Mouse (Mus musculus): Measurements from ENCODE around the gene Tle6.
"Not testable (repeated sequence)": the region's sequence is repeated elsewhere in the genome, so short reads cannot be mapped to it uniquely, and the experiment has no call there.

Gene Tle6

DNA sequence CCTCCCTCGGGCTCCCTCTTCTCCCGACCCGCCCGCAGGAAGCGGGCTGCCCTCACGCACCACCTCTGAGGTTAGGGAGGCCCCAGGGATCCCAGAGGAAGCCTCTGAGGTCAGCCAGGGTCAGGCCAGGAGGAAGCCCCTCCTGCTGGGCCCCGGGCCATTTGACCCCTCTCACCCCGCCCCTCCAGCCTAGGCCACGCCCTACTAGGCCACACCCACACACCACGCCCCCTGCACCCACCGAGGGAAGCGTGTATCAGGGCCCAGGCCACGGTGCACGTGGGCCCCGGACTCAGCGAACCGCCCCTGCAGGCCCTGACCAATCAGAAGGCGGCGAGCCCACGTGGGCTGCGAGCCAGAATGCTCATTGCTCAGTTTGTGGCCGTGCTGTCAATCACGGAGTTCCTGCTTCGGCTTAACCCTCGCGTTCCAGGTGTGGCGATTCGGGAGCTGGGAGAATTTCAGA lies at the start of gene Tle6:
Gene Tle6, minus strand, starts transcription at position 336 of the 466 bp plus-strand sequence.
- peak; percentile 96 for DNase-seq

DNA sequence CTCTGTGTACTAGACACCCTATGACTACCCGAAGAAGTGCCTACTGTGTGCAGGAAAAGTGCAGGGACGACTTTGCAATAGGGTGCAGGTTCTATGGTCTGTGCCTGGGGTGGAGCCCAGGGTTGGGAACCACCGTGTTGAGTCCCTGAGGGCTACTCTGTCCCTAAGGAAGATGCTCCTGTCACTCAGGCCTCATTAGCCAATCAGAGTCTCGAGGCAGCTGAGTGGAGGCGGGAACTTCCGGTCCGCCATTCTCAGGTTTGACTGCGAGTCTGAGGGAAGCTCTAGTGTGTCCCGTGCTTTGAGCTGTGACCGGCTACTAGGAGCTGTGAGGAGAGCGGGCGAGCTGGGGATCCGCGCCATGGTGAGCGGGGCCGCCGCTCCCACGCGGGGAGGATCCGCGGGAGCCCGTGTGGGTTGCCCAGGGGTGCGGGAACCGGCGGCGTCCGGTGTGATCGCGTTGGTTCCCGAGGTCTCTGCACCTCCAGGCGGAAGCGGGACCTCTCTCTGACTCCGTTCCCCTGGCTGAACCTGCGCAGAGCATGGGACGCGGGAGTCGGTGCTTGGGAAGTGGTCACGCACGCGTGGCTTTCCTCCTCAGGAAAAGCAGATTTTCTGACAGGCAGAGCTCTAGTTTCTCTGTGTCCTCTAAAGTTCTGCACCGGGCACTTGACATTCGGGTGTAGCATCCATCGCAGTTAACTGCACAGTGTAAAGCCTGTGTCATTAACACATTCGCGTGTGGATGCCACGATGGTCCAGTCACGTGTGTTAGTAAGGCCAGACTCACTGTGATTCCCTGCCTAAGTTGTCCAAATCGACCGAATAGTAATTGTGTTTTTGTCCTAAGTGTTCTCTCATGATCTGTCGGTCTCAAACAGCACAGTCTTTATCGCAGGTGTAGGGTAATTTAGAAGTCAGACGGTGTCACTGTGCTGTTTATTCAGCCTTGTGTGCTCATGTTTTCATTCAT lies 48.2 kb upstream of the Tle6 start, which contains the start of gene Gm10778:
Gene Gm10778, plus strand, starts transcription at position 257 of the 973 bp plus-strand sequence.
- DNase-seq: peak; percentile 90

DNA sequence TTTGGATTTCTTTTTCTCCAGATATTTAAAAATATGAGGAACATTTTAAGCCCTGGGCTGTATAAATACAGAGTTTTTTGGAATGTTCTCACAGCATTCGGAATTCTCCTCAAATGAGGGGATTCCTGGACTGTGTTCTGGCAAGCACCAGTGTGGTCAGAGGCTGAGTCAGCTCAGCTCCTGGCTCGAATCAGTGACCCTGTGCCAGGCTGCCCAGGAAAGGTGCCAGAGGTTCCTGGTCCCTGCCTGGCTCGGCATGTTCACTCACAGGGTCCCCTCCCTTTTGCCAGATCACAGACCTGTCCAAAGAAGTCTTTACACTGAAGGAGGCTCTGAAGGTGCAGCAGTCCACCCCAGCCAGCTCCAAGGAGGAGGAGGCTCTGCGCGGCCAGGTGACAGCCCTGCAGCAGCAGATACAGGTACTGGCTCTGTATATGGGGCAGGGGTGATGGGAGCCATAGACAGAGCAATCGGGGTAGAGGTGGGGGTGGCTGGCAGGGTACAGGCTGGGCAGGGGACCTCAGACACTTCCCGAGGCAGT lies 45.2 kb upstream of the Tle6 start:
- no peak for DNase-seq

DNA sequence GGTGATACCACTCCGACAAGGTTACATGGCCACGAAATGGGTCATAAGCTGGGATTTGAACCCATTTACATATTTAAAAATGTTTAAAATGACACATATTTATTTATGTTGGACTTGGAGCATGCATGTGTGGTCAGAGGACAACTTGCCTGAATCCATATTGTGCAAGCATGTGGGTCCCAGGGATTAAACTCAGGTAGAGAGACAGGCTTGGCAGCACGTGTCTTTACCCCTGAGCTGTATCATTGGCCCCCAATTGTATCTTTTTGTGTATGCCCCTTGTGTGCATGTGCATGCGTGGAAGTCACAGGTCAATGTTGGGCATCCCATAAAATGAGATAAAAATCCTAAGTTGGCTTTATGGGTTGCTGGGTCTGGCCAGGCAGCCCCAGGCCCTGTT lies 44.5 kb upstream of the Tle6 start:
- DNase-seq: no peak

DNA sequence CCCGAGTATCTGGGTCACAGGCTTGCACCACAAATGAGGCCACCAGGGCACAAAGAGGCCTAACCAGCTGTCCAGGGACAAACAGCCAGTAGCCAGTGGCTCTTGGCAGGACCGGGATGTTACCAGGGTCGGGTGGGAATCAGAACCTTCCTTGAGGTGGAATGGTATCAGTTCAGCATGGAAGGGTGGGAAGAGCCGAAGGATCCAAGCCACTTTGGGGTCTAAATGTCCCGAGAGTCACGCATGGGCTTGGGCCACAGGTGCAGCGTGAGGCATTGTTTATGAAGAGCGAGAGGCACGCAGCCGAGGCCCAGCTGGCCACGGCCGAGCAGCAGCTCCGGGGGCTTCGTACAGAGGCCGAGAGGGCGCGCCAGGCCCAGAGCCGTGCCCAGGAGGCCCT lies 43.8 kb upstream of the Tle6 start:
- DNase-seq: no peak

DNA sequence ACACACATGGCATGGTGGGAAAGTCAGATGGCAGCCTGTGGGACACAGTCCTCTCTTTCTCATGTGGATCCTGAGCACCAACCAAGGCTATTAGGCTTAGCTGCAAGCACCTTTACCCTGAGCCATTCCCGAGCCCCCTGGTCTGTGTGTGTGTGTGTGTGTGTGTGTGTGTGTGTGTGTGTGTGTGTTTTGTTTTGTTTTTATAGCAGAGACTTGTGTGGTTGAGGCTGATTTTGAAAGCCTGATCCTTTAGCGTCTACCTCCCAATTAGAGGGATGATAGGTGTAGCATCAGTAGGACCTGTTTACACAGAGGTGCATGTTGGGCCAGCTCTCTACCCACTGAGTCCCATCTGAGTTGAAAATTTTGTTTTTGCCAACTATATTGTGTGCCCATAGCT lies 43.3 kb upstream of the Tle6 start:
- no peak for DNase-seq

DNA sequence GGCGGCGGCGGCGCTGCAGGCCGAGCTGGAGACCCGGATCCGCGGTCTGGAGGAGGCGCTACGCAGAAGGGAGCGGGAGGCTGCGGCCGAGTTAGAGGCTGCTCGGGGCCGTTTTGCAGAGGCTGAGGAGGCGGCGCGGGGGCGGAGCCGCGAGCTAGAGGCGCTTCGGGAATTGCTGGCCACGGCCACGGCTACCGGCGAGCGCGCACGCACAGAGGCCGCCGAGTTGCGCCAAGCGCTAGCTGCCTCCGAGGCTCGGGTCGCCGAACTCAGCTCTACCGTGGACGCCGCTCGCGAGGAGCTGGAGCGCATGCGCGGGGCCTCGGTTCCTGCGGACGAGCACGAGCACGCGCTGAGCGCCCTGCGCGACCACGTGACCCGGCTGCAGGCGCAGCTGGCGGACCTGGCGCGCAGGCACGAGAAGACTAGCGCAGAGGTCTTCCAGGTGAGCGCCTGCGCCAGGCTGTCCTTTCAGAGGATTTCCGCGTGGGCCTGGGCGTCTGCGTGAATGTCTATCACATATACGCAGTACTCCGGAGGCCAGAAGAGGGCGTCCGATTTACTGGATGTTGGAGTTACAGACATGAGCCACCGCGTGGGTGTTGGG lies 42.7 kb upstream of the Tle6 start:
- DNase-seq: peak; percentile 98

DNA sequence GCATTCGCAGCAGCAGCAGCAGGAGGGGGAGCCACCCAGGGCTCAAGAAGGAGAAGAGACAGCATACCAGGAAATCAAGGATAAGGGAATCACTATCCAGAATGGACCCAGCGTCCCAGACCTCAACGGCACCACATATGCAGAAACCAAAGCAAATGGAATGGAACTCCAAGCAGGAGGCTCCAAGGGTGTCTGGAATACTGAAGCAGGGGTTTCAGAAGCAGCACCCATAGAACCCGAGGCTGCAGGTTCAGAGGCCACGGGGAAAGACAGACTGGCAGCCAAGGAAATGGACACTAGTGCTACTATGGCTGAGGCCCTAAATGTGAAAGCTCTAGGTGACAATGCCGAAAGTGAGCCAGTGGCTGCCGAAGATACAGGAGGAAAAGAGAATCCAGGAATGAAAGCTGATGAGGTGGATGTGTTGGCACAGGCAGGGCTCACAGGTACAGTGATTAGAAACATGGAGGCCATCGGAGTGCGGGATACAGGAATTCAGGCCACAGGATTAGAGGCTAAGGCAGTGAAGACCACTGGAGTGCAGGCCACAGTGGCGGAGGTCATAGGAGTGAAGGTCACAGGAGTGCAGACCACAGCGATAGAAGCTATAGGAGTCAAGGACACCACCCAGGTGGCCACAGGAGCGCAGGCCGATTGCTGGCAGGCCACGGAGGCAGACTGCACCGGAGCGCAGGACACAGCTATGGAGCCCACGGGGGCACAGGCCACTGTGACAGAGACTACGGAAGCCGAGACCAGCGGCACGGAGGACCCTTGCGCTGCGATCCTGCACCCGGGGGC lies 42.0 kb upstream of the Tle6 start:
- DNase-seq: no peak

DNA sequence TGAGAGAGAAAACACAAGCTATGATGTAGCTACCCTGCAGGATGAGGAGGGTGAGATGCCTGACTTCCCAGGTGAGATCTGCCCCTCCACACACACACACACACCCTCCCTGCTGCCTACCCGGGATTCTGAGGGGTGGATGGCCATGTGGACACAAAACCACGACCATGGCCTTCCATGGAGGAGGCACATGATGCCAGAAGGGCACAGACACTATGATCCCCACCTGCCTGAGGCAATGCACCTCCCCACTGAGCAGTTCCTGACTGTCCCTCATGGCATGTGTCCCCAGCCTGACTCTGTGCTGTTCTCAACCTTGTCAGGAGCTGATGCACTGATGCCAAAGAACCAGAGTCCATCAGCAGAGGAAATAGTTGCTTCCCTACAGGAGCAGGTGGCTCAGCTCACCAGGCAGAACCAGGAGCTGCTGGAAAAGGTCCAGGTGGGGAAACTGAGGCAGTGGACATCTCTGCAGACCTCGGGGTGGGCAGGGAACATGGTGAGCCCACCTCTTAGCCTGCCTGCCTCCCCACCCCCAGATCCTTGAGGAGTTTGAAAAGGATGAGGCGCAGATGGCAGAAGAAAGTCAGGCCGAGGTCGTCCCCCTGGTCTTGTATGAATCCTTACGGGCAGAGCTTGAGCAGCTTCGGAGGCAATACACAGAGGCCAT lies 41.2 kb upstream of the Tle6 start:
- no peak for DNase-seq

DNA sequence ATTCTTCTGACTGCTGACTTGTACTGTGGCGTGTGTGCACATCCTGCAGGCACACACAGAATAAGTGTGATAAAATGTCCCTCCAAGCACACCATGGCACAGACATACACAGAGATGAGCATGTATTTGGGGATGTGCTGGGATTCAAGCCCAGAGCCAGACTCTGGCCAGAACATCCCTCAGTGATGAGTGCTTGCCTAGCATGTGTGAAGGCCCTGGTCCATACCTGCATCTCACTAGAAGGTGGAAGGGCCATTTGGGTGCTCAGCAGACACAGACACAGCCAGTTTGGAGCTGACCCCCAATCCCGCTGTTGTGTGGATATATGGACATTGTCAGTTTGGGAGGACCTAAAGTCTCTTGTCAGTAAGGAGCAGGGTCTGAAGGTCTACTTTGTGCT lies 40.7 kb upstream of the Tle6 start:
- DNase-seq: no peak

DNA sequence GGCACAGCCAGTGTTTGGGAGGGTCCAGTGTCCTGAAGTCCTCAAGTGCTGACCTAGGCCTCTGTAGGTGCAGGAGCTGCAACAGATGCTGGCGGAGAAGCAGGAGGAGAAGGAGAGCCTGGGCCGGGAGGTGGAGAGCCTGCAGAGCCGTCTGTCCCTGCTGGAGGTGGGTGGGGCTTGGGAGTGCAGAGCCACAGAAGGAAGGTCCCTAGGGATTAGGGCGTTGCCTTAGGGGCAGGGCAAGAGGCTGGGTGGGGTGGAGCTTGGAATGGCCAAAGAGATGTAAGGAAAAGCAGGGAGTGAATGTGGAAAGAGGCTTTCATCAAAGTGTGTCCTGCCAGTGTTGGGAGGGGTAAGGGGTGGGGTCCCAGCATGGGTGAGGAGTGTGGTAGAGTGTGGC lies 40.0 kb upstream of the Tle6 start:
- not testable (repeated sequence) for DNase-seq

DNA sequence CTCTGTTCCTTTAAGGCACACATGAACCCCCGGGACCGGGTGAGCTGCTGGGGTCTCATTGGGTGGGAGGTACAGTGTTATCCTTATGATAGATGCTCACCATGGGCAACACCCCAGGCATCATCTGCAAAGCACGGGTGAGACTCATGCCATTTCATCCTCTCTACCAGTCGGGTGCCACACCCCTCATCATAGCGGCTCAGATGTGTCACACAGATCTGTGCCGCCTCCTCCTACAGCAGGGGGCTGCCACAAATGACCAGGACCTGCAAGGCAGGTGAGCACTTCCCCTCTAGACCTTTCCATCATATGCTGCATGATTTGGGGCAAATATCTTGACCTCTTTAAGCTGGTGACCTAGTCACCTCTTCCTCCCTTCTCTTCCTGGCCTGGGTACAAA lies 37.2 kb upstream of the Tle6 start:
- DNase-seq: no peak

DNA sequence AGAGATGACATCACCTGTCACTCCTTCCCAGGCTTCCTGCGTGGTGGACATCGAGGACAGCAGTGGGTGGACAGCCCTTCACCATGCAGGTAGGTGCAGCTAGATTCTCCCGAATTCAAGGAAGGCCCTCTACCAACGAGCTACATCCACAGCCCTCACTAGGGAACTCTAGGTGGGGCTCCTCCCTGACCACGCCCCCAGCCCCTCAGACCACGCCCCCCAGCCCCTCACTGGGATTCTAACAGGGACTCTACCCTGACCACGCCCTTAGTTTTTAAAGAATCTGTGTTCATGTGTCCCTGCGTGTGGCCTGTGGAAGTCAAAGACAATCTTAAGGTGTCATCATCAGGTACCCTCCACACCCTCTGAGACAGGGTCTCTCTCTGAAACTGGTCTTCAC lies 35.5 kb upstream of the Tle6 start:
- no peak for DNase-seq

DNA sequence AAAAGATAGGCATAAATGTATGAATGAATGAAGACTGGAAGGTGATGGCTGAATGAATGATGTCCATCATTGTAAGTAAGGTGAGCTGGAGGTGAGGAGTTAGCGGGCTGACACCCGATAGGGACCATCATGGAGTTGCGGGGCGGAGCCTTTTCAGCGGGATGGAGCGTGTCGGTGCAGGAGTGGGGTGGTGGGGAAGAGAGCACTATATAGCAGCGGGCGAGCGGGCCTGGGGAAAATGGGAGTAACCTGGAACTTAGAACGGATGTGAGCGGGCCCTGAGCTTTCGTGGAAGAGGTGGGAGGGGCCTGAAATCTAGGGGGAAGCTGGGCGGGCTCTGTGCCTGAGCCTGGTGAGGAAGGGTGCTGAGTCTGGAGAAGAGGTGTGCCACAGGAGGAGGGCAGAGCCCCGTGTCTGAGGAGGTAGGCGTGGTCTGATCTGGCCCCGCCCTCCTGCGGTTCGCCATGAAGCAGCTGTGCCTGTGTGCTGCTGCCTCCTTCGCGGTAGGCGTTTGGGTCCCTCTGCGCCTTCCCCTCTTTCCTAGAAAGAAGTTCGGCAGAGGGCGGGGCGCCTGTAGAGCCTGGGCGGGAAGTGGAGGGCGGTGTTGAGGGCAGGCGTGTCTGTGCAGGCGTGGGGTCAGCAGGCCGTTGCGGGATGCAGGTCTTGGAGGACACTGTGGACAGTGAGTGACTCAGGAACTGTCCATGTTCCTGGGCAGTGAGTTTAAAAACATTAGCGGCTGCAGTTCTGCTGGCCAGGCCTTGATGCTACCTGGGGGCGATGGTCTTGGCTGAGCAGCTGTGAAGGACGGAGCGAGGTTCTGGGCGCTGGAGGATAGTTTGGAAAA lies 32.6 kb upstream of the Tle6 start:
- peak; percentile 91 for DNase-seq

DNA sequence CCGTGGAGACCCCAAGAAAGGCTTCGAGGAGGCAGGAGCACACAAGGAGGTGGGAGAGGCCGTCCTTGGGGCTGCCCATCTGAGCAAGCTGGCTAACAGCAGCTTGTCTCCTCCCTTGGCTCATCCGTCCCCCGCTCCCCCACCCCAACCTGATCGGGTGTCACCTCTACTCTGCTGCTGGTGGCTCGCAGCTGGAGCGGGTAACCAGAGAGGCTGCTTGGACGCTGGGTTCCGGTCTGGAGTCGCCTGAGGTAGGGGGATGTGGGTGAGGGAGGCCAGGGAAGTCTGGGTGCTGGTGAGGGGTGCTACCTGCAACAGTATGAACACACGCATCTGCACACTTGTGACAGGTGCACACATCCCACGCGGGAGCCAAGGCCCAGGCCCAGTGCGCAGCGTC lies 27.5 kb upstream of the Tle6 start, which contains the start of gene Ankrd24:
Gene Ankrd24, plus strand, starts transcription at position 151 of the 400 bp plus-strand sequence.
- DNase-seq: no peak

DNA sequence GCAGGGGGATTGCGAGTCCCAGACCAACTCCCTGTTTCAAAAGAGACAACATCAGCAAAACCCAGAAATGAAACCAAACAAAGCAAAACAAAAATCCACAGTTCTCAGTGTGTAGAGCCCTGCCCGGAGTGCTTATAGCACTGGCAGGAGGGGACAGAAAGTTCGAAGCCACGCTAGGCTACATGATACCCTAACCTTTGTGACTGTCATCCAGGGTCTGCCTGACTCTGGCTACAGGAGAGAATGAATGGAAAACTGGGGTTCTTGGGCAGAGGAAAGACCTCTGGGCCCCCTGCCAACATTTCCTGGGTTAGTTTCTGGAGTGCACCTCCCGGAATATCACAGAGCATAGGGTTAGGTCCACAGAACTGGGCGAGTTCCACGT lies 27.0 kb upstream of the Tle6 start:
- no peak for DNase-seq

DNA sequence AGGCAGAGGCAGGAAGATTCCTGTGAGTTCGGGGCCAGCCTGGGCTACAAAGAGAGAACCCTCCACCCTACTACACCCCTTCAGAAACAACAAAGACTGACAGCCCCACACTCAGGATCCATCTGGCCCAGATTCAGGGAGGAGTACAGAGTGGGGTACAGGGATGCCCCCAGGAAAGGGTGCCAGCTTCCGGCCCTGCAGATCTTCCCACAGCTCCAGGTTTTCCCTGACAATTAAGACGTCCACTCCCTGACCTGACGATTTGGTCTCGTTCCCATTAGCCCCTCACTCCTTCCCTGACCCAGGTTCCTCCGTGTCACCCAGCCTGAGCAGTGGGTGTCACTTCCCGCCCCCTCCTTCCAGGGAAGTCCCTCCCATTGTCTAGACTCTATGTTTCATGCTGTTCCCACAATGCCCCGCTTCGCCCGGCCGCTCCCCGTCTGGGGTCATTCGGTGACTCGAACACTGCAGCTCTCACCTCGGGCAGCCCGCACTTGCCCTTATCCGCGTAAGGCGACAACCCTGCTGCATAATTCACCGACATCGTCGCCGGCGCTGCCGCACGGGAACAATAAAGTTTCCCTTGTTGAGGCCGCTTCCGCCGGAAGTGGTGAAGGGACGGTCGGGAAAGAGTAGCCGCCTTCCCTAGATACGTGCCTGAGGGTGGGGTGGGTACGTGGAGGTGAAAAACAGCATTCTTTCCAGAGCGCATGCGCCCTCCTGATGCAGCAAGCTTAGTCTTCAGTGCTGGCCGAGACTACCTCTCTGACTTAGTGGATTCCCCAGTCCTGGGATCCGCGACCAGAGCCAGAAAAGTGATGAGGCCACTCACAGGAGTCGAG lies 26.3 kb upstream of the Tle6 start, which contains the start of gene Sirt6:
Gene Sirt6, minus strand, starts transcription at position 804 of the 842 bp plus-strand sequence.
- DNase-seq: peak; percentile 95

DNA sequence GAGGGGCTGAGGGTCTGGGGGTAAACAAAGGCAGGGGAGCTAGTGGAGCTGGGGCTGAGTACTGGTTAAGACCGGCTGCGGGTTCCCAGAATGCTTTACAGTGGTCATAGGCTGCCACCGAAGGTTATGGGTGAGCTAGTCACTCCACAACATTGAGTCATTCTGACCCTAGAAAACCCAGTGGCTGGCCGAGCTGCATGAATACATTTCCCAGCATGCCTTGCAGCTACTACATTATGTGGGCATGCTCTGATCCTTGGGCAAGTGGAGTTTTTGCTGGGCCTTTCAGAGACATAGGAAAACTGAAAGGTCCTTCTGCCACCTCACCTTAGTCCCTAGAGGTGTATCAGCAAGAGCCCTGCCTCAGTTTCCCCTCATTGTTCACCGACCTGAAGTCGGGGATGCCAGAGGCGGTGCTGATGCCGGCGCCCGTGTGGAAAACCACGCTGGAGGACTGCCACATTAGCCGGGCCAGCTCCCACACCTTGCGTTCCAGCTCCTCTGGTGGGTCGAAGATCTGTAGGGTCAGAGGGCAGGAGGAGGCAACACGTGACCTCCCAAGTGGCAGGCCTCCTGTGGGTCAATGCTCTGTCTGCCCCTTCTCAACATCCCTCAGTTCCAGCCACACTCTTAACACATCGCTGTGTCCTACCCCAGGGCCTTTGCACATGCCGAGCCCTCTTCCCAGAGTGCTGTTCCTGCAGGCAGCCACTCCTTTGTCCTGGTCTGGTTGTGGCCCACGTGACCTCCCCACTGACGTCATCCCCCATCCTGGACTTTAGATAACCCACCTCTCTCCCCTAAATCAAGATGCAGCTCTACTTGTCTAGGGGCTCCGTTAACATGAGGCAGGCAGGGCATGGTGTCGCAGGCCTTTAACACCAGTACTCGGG lies 25.5 kb upstream of the Tle6 start:
- DNase-seq: no peak

DNA sequence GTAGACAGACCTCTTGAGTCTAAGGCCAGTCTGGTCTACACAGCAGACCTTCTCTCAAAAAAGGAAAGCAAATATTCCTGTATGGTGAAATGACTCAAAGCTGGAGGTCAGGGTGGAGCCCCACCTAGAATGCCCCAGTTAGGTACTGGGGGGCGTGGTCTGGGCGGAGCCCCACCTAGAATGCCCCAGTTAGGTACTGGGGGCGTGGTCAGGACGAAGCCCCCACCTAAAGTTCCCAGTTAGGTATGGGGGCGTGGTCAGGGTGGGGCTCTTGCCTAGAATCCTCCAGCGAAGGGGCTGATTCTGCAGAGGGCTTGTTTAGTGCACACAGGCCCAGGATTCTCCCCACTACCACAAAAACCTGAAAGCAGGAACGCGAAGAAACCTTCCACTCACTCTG lies 22.6 kb upstream of the Tle6 start:
- DNase-seq: no peak

Data from kidney, postnatal 14 days (tissue).